ENCODE assay signal across 8 mouse cellular contexts in the genomic region with DNA sequence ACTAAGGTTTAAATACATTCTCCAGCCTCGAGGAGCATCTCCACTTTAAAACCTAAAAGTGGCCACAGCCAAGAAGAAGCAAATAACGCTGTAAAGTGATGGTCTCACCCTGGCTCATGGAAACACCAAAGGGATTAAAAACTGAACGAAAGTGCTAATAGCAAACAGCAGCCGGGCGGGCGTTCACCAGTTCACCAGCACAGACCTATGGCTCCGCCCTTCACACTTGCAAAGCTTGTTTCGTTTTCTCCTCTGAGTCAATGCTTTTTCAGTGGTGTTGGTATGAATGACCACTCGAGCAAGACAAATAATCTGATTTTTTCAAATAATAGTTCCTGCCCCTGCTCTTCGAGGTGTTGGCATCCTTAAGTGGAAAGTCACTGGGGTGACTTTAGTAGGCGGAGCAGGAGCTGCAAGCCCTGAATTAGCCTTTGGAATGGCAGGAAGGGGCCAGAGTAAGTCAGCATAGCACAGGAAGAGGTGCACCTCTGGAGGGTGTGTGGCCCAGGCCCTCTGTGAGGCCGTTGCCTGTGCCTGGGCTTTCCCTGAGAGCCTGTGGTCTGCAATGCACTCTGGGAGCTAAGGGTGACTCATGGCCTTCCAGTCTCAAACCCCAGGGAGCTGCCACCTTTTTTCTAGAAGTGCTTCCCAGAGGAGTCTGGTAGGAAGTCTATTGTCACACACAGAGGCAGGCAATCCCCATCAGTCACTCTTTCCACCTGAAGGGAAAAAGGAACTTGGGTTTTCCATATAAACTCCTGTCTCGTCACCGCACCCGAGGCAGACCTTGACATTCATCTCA.
DNase-seq lines count a peak whose midpoint lies in the region; ATAC-seq lines count a peak whose summit lies in the region.

No protein-coding gene starts in this region.

- peak; percentile 48 for ATAC-seq in common myeloid progenitor, adult 5-6 weeks (replicated peaks; ENCODE audit: low read depth, poor library complexity, severe bottlenecking)
- peak; percentile 85 for ATAC-seq in intestine, embryonic 15.5 days

- H3K9ac ChIP-seq in intestine, embryonic 15.5 days, result no peak overlapping the region

- no peaks in the 10 kb centered on the region for H3K36me3 ChIP-seq in intestine, embryonic 15.5 days

- WGBS in intestine, embryonic 15.5 days, result 50% methylated on average over 15 of the region's 15 CpGs

- no peaks in the 10 kb centered on the region for H3K27me3 ChIP-seq in intestine, embryonic 15.5 days (replicated peaks)

- H3K4me3 ChIP-seq in intestine, embryonic 15.5 days (replicated peaks), result no peak overlapping the region

- H3K27ac ChIP-seq in intestine, embryonic 15.5 days, result peak overlapping the region; percentile 63; the same call in 1 of the 2 replicates

- DNase-seq in ES-CJ7 (ENCODE audit: low read depth, low spot score), result peak; percentile 7
- DNase-seq in lung, adult 18-20 months, result peak; percentile 41 to 67
- no peak for DNase-seq in testis, postnatal 10 days (ENCODE audit: low spot score)
- DNase-seq in T-cell, adult 2 months (ENCODE audit: low spot score), result no peak
- no peak for DNase-seq in right cerebral cortex, postnatal 14 days
- no peak for DNase-seq in ovary, postnatal 36 days (ENCODE audit: low spot score)

- H3K4me2 ChIP-seq in intestine, embryonic 15.5 days (replicated peaks), result peak overlapping the region; percentile 24; the same call in 1 of the 2 replicates

- no peaks in the 10 kb centered on the region for H3K9me3 ChIP-seq in intestine, embryonic 15.5 days

- H3K4me1 ChIP-seq in intestine, embryonic 15.5 days (replicated peaks), result peaks cover 8% of the 10 kb centered on the region

Comparison
In these comparisons a context has a peak if more than half of its experiments do, and no peak if none do; other contexts are left out.
1. DNase-seq: peak in ES-CJ7 (single experiment) and lung, adult 18-20 months (2 of 2); none in testis, postnatal 10 days (single experiment), T-cell, adult 2 months (single experiment), right cerebral cortex, postnatal 14 days (single experiment) and ovary, postnatal 36 days (single experiment).